Mouse (Mus musculus) MEL (cell line): ENCODE data around the gene Pcdh9. TPM values are rescaled to one million over a fixed set of nuclear protein-coding genes. Genes with fewer than 3 reads are reported as not detected.

Experiments used
- DNase-seq: peaks from one replicate; pipeline ENCODE4 v3.0.0; 2011; ENCODE audit warnings: low read depth, low spot score
- H3K27ac ChIP-seq: 2 replicates; pipeline ENCODE4 v1.5.1; 2012; ENCODE audit warnings: low read depth, mild to moderate bottlenecking, control low read depth, low read length, moderate library complexity; ENCODE audit not compliant: control insufficient read depth
- H3K27me3 ChIP-seq, 2 experiments: fragments of 150-350 bp in 1 of 2; sonication (generic) in 1 of 2; 2 replicates each; pipeline ENCODE4 v1.6.1; 2012; ENCODE audit warnings: low read length in 2 of 2, mild to moderate bottlenecking in 2 of 2, improper control_type of control experiment in 1 of 2, moderate library complexity in 1 of 2; ENCODE audit not compliant: insufficient read depth in 2 of 2, control insufficient read depth in 1 of 2
- H3K36me3 ChIP-seq, 2 experiments: 2 replicates each; pipeline ENCODE4 v1.6.1; 2012 to 2014; ENCODE audit warnings: low read length in 2 of 2, improper control_type of control experiment in 1 of 2, inconsistent platforms in 1 of 2, mild to moderate bottlenecking in 1 of 2; ENCODE audit not compliant: insufficient read depth in 2 of 2, control insufficient read depth in 1 of 2
- H3K4me1 ChIP-seq, 2 experiments: fragments of 150-350 bp in 1 of 2; sonication (generic) in 1 of 2; 2 replicates each; pipeline ENCODE4 v1.6.1; 2012; ENCODE audit warnings: low read length in 2 of 2, improper control_type of control experiment in 1 of 2, mild to moderate bottlenecking in 1 of 2; ENCODE audit not compliant: insufficient read depth in 2 of 2, control insufficient read depth in 1 of 2
- H3K4me3 ChIP-seq, 2 experiments: fragments of 150-350 bp in 1 of 2; sonication (generic) in 1 of 2; 2 replicates each; pipeline ENCODE4 v1.5.1; 2012; ENCODE audit warnings: low read depth in 2 of 2, low read length in 2 of 2, mild to moderate bottlenecking in 2 of 2, moderate library complexity in 2 of 2, control low read depth in 1 of 2, improper control_type of control experiment in 1 of 2; ENCODE audit not compliant: control insufficient read depth in 1 of 2, insufficient read depth in 1 of 2
- H3K79me2 ChIP-seq: 2 replicates; pipeline ENCODE4 v1.6.1; 2012; ENCODE audit warnings: mild to moderate bottlenecking, low read length, moderate library complexity; ENCODE audit not compliant: control insufficient read depth, poor library complexity, insufficient read depth
- H3K9ac ChIP-seq: 2 replicates; pipeline ENCODE4 v1.6.1; 2012; ENCODE audit warnings: low read depth, mild to moderate bottlenecking, control low read depth, low read length, moderate library complexity; ENCODE audit not compliant: control insufficient read depth, poor library complexity, severe bottlenecking
- H3K9me3 ChIP-seq: fragments of 150-350 bp; sonication (generic); replicated peaks from 2 replicates; pipeline ENCODE4 v1.6.1; 2012; ENCODE audit warnings: mild to moderate bottlenecking, low read length, improper control_type of control experiment, moderate library complexity; ENCODE audit not compliant: insufficient read depth
- E2F4 ChIP-seq: IDR thresholded peaks from 2 replicates; pipeline ENCODE4 v1.6.1; 2011; ENCODE audit warnings: low read depth, low read length, improper control_type of control experiment, borderline replicate concordance
- ETS1 ChIP-seq: IDR thresholded peaks from 2 replicates; pipeline ENCODE4 v1.6.1; 2012; ENCODE audit warnings: low read depth, mild to moderate bottlenecking, inconsistent platforms, low read length, improper control_type of control experiment, moderate library complexity
- JUND ChIP-seq: IDR thresholded peaks from 2 replicates; pipeline ENCODE4 v1.6.1; 2011; ENCODE audit warnings: low read depth, mild to moderate bottlenecking, improper control_type of control experiment, low read length
- MAFK ChIP-seq: IDR thresholded peaks from 2 replicates; pipeline ENCODE4 v1.6.1; 2011; ENCODE audit warnings: low read depth, mild to moderate bottlenecking, low read length, improper control_type of control experiment, borderline replicate concordance
- MXI1 ChIP-seq: IDR thresholded peaks from 2 replicates; pipeline ENCODE4 v1.6.1; 2011; ENCODE audit warnings: mild to moderate bottlenecking, low read depth, low read length, improper control_type of control experiment
- MYC ChIP-seq: IDR thresholded peaks from 2 replicates; pipeline ENCODE4 v1.6.1; 2011; ENCODE audit warnings: low read depth, mild to moderate bottlenecking, low read length, improper control_type of control experiment, moderate library complexity
- NELFE ChIP-seq: IDR thresholded peaks from 2 replicates; pipeline ENCODE4 v1.6.1; 2011; ENCODE audit warnings: low read depth, low read length, improper control_type of control experiment
- NRF1 ChIP-seq: IDR thresholded peaks from 2 replicates; pipeline ENCODE4 v1.6.1; 2014; ENCODE audit warnings: low read depth, mild to moderate bottlenecking, inconsistent platforms, low read length, improper control_type of control experiment, moderate library complexity; ENCODE audit not compliant: poor library complexity, insufficient read depth, severe bottlenecking
- POLR2A ChIP-seq, 2 experiments: IDR thresholded peaks; 2 replicates each; pipeline ENCODE4 v1.6.1; 2011 to 2012; ENCODE audit warnings: low read length in 2 of 2, mild to moderate bottlenecking in 2 of 2, control low read depth in 1 of 2, improper control_type of control experiment in 1 of 2, low read depth in 1 of 2, moderate library complexity in 1 of 2; ENCODE audit not compliant: control insufficient read depth in 1 of 2, insufficient read depth in 1 of 2, poor library complexity in 1 of 2
- RAD21 ChIP-seq: IDR thresholded peaks from 2 replicates; pipeline ENCODE4 v1.6.1; 2011; ENCODE audit warnings: mild to moderate bottlenecking, low read depth, low read length, improper control_type of control experiment
- RCOR1 ChIP-seq: IDR thresholded peaks from 2 replicates; pipeline ENCODE4 v1.6.1; 2012; ENCODE audit warnings: low read depth, mild to moderate bottlenecking, inconsistent platforms, low read length, improper control_type of control experiment
- SIN3A ChIP-seq: IDR thresholded peaks from 2 replicates; pipeline ENCODE4 v1.6.1; 2012; ENCODE audit warnings: low read length, improper control_type of control experiment, inconsistent platforms
- TAL1 ChIP-seq: IDR thresholded peaks from 2 replicates; pipeline ENCODE4 v1.6.1; 2012; ENCODE audit warnings: mild to moderate bottlenecking, inconsistent platforms, low read length, moderate library complexity, mixed read lengths
- TBP ChIP-seq: IDR thresholded peaks from 2 replicates; pipeline ENCODE4 v1.8.0; 2011; ENCODE audit warnings: low read depth, low read length, improper control_type of control experiment
- TCF12 ChIP-seq: IDR thresholded peaks from 2 replicates; pipeline ENCODE4 v1.6.1; 2014; ENCODE audit warnings: low read depth, mild to moderate bottlenecking, inconsistent platforms, low read length, improper control_type of control experiment, moderate library complexity
- USF1 ChIP-seq: IDR thresholded peaks from 2 replicates; pipeline ENCODE4 v1.6.1; 2014; ENCODE audit warnings: low read depth, mild to moderate bottlenecking, inconsistent platforms, low read length, improper control_type of control experiment, moderate library complexity
- USF2 ChIP-seq, 2 experiments: IDR thresholded peaks; 2 replicates each; pipeline ENCODE4 v1.6.1; 2011 to 2012; ENCODE audit warnings: improper control_type of control experiment in 2 of 2, low read length in 2 of 2, borderline replicate concordance in 1 of 2, inconsistent platforms in 1 of 2, low read depth in 1 of 2, mild to moderate bottlenecking in 1 of 2; ENCODE audit not compliant: insufficient read depth in 1 of 2
- ZKSCAN1 ChIP-seq: IDR thresholded peaks from 2 replicates; pipeline ENCODE4 v1.6.1; 2012; ENCODE audit warnings: low read depth, mild to moderate bottlenecking, inconsistent platforms, low read length, improper control_type of control experiment, moderate library complexity
- ZNF384 ChIP-seq: IDR thresholded peaks from 2 replicates; pipeline ENCODE4 v1.6.1; 2012; ENCODE audit warnings: low read depth, mild to moderate bottlenecking, inconsistent platforms, low read length, improper control_type of control experiment
- polyA plus RNA-seq, 2 experiments: library from polyadenylated mRNA; stranded (reverse) in 1 of 2; unstranded in 1 of 2; fragments of >175 nt in 1 of 2; fragments of >200 nt in 1 of 2; gene quantifications; 2 replicates each; pipeline versions ENCODE4 v1.2.1 to v1.2.4; 2012; ENCODE audit warnings: low replicate concordance in 2 of 2, low read depth in 1 of 2; ENCODE audit not compliant: insufficient read length in 2 of 2, insufficient read depth in 1 of 2, missing spikeins in 1 of 2
- total RNA-seq: library from RNA; depleted of rRNA; stranded (reverse); fragments of 300-350 nt; gene quantifications from 2 replicates; pipeline ENCODE4 v1.2.3, GENCODE M21; 2012

Gene Pcdh9
- total and polyA plus RNA-seq, 3 experiments = not detected

GRCm38 (mm10) chr14:93376159-93376558, 514.3 kb downstream of the Pcdh9 start:
- TF ChIP-seq USF1 (no peak), NELFE (no peak), MYC (no peak), NRF1 (no peak), E2F4 (no peak), TCF12 (no peak), SIN3A (no peak), ZNF384 (no peak), TAL1 (no peak), MAFK (no peak), ETS1 (no peak), RAD21 (no peak), JUND (no peak), USF2 (IDR thresholded peaks at IDR 0.05; ENCODE audit: borderline replicate concordance in 1 of 2, insufficient read depth in 1 of 2, low read depth in 1 of 2, low read length in 2 of 2) (no peak), RCOR1 (no peak), MXI1 (no peak), TBP (no peak)
- TF ChIP-seq, all 39 proteins: peak for 0
- no peaks in the 10 kb centered on the region for H3K9me3 ChIP-seq
- no peaks in the 10 kb centered on the region for H3K27me3 ChIP-seq
- no peak overlapping the region for H3K27ac ChIP-seq
- H3K36me3 ChIP-seq = no peaks in the 10 kb centered on the region
- no peak overlapping the region for H3K9ac ChIP-seq
- DNase-seq = no peak
- H3K4me1 ChIP-seq = no peaks in the 10 kb centered on the region
- H3K79me2 ChIP-seq = no peaks in the 10 kb centered on the region
- no peak overlapping the region for H3K4me3 ChIP-seq

GRCm38 (mm10) chr14:93374181-93374580, 516.3 kb downstream of the Pcdh9 start:
- no peak for TF ChIP-seq E2F4
- TF ChIP-seq POLR2A (IDR thresholded peaks at IDR 0.05; ENCODE audit: control insufficient read depth in 1 of 2, insufficient read depth in 1 of 2, low read depth in 1 of 2, low read length in 2 of 2, poor library complexity in 1 of 2) = no peak
- no peak for TF ChIP-seq MXI1
- TF ChIP-seq ZKSCAN1 = no peak
- TF ChIP-seq SIN3A = no peak
- H3K9me3 ChIP-seq = no peaks in the 10 kb centered on the region
- no peak for DNase-seq
- H3K36me3 ChIP-seq = no peaks in the 10 kb centered on the region
- H3K9ac ChIP-seq = no peak overlapping the region
- no peak overlapping the region for H3K27ac ChIP-seq
- H3K79me2 ChIP-seq = no peaks in the 10 kb centered on the region
- H3K27me3 ChIP-seq = no peaks in the 10 kb centered on the region
- no peak overlapping the region for H3K4me3 ChIP-seq
- H3K4me1 ChIP-seq = no peaks in the 10 kb centered on the region
